Mouse (Mus musculus) erythroblast, embryonic 14.5 days (primary cell): ENCODE data around the gene Btbd11.

Source experiments
- GATA1 ChIP-seq: IDR thresholded peaks from 2 replicates; pipeline ENCODE4 v1.6.1; 2012; ENCODE audit warnings: low read length, inconsistent platforms, mixed read lengths
- TAL1 ChIP-seq: IDR thresholded peaks from 3 replicates; pipeline ENCODE4 v1.6.1; 2012; ENCODE audit warnings: low read length, inconsistent platforms, mixed read lengths

- TF ChIP-seq TAL1 (no peak), GATA1 (no peak)
Measured at GRCm38 (mm10) chr10:85533192-85533710, 146.6 kb downstream of the Btbd11 start.
